Mouse (Mus musculus) lung, adult 2 months (tissue): ENCODE results near the gene Clec10a. TPM values are rescaled to one million over a fixed set of nuclear protein-coding genes. Genes with fewer than 3 reads are reported as not detected.
A peak's percentile ranks its signal among the peaks of the same experiment; 100 is the strongest.

Source experiments
- DNase-seq: peaks from one replicate; pipeline ENCODE4 v3.0.0; 2022
- H3K4me1 ChIP-seq: fragments of 200-500 bp; 2 replicates; pipeline ENCODE4 v1.6.1; 2011; ENCODE audit warnings: low read length; ENCODE audit not compliant: control insufficient read depth, insufficient read depth
- H3K4me3 ChIP-seq: fragments of 200-500 bp; replicated peaks from 2 replicates; pipeline ENCODE3; 2011; ENCODE audit warnings: low read depth, mild to moderate bottlenecking, control low read depth, low read length; ENCODE audit errors: extremely low read depth
- CTCF ChIP-seq: fragments of 200-500 bp; IDR thresholded peaks from 2 replicates; pipeline ENCODE4 v1.5.1; 2011; ENCODE audit warnings: mild to moderate bottlenecking, low read length, control low read depth; ENCODE audit not compliant: insufficient read depth
- POLR2A ChIP-seq: fragments of 200-500 bp; IDR thresholded peaks from 2 replicates; pipeline ENCODE4 v1.6.1; 2011; ENCODE audit warnings: low read depth, mild to moderate bottlenecking, control low read depth, low read length, borderline replicate concordance; ENCODE audit errors: extremely low read depth
- WGBS: fragments of 180-500 bp; shearing (Covaris S2); methylation state at CpG from one replicate; pipeline ENCODE4 v1.1.7; 2018; 5-methylcytosine and 5-hydroxymethylcytosine counted together
- polyA plus RNA-seq: library from polyadenylated mRNA; depleted of rRNA; stranded (reverse); fragments of >200 nt; gene quantifications from 2 replicates; pipeline ENCODE4 v1.2.3, GENCODE M21; 2012

The Clec10a gene
- polyA plus RNA-seq, 1 experiment: 4.2 TPM

DNA sequence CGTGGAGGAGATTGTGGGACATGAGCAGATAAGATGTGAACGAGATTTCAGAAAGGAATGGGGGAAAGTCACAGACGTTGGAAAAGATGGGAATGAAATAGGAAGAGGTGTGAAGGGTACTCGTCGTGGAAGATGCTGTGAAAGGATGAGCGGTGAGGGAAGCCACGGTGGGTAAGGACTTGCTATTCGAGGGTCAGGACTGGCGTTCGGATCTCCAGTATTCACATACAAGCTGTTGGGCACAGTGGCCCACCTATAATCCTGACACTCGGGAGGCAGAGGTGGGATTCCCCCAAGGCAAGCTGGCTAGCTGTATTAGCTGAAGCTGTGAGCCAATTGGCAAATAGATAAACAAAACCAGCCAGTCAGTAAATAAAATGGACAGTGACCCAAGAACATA is 22.8 kb downstream of the Clec10a start:
- DNase-seq: no peak
- WGBS: 71% methylated on average over 11 of the region's 11 CpGs
- TF ChIP-seq CTCF (no peak), POLR2A (no peak)
- Histone ChIP-seq H3K4me3 (no peak overlapping the region), H3K4me1 (no peaks in the 10 kb centered on the region)

DNA sequence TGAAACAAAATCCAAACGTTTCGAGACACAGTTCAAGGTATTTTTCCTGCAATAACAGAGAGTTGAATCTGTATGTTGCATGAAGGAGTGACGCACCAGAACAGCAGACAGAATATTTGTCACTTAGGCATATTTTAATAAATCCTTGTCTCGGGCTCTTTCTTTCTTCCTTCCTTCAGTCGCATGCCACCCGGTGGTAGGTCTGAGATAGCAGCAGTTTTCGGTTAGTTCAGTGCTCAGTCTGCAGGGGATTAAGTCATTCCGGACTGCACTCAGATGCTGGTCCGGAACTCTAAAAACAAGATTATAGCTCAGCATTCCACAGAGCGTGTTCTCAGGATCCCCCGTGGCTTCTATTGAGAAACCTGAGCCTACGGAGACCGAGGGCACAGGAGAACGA is 23.4 kb downstream of the Clec10a start:
- H3K4me1 ChIP-seq: no peaks in the 10 kb centered on the region
- 38% methylated on average over 14 of the region's 14 CpGs for WGBS
- TF ChIP-seq POLR2A: no peak
- peak; percentile 33; the same call in 1 of the 2 replicates for TF ChIP-seq CTCF
- no peak overlapping the region for H3K4me3 ChIP-seq
- no peak for DNase-seq

DNA sequence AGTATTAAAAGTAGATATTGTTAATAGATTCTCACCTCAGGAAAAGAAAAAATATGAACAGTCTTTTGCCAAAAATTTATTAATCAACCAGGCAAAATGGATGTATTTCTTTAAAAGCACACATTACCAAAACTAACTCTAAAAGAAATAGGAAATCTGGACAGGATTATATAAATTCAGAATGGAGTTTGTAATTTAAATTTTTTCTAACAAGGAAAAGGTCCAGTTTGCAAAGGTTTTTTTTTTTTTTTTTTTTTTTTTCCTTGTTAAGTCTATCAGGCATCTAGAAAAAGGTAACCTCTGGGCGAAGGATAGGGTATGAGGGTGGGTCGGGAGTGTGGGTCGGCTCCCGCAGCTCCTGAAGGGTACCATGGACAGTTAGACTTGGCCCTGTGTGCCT is 24.5 kb downstream of the Clec10a start:
- DNase-seq: no peak
- TF ChIP-seq CTCF (no peak), POLR2A (no peak)
- H3K4me1 ChIP-seq: no peaks in the 10 kb centered on the region
- WGBS: 89% methylated on average over 4 of the region's 4 CpGs
- H3K4me3 ChIP-seq: no peak overlapping the region

DNA sequence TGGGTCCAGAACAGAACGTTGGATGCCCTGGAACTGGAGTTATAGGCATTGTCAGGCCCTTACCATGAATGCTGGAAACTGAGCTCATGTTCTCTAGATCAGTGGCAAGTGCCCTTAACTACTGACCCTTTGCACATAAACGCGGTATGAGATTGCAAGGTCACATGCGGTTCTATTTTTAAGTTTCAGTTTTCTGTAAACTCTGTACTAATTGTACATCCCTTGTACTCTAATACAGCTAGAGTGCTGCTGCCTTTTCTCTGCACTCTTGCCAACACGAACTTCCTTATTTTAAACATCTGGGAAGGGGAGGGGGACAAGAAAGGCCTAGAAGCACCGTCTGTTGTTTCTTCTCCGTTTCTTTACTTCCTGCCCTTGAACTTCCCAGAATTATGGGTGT is 29.1 kb downstream of the Clec10a start:
- TF ChIP-seq CTCF (no peak), POLR2A (no peak)
- DNase-seq: no peak
- WGBS: 39% methylated on average over 7 of the region's 7 CpGs
- Histone ChIP-seq H3K4me3 (no peak overlapping the region), H3K4me1 (no peaks in the 10 kb centered on the region)

DNA sequence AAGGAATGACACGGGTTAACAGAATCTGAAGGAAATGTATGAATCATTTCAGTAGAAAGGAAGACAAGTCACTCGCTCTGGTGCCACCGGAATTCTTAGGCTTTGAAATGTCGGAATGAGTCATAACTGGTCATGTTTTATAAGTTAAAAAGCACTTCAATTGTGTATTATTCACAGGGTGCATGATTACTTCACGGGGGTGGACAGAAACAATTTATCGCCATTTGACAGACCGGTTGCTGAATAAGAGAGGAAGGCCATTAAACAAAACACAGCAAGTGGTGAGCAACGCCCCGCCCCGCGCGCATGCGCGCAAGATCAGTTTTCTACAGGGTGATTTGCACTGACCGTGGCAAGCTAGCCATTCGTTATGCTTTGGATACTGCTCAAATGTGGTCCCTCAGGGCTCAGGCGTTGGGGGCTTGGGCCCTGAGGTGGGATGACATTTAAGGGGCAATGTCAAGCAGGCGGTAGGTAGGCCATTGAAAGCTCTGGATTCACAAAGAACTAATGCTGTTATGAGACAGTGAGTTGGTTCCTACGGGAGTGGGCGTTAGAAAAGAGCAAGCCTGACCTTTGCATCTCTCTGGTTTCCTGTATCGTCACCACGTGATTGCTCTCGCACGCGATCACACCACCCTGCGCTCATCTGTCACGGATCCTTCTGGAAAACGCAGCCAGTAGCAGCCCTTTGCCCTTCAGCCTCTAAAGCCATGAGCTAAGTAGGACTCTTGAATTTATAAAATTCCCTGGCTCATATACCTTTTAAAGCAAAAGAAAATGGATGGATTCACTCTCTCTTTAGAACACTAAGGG is 33.5 kb downstream of the Clec10a start:
- peaks cover 8% of the 10 kb centered on the region for H3K4me1 ChIP-seq
- TF ChIP-seq POLR2A (no peak), CTCF (no peak)
- DNase-seq: no peak
- no peak overlapping the region for H3K4me3 ChIP-seq
- 71% methylated on average over 28 of the region's 28 CpGs for WGBS

DNA sequence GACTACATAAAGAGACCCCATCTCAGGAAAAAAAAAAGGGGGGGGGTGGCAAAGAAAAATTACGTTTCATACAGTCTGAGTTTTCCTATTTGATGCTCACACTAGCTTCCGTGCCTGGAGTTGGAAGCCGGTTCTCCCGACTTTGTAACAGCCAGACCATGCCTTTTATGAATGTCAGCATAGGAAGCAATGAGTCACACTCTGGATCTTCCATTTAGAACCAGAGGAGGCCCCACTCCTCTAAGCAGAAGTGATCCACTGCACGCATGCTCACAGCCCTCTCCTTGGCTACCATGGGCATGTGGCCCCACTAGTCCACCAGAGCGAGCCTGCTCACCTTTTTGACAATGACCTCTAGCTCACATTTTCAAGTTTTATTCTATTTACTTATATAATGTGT is 35.2 kb downstream of the Clec10a start:
- Histone ChIP-seq H3K4me3 (no peak overlapping the region), H3K4me1 (peaks cover 8% of the 10 kb centered on the region)
- WGBS: 76% methylated on average over 6 of the region's 6 CpGs
- TF ChIP-seq CTCF (no peak), POLR2A (no peak)
- no peak for DNase-seq

DNA sequence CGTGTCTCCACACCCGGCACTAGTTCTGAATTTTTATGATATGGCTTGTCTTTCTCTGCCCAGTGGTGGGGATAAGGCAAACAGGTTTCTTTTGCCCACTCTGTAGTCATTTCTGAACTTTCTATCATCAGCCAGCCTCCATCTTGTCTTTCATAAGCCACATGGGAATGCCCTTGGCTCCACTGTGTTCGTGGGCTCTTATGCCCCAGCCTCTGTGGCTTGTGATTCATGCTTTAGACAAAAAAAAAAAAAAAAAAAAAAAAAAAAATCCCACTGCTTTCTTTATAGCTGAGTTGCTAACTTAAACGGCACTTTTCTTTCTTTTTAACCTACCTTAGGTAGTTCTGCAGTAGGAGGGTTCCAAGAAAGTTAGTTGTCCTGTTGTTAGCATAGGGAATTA is 36.2 kb downstream of the Clec10a start:
- Histone ChIP-seq H3K4me3 (no peak overlapping the region), H3K4me1 (peaks cover 8% of the 10 kb centered on the region)
- 81% methylated on average over 4 of the region's 4 CpGs for WGBS
- no peak for DNase-seq
- TF ChIP-seq POLR2A: no peak
- TF ChIP-seq CTCF: no peak

DNA sequence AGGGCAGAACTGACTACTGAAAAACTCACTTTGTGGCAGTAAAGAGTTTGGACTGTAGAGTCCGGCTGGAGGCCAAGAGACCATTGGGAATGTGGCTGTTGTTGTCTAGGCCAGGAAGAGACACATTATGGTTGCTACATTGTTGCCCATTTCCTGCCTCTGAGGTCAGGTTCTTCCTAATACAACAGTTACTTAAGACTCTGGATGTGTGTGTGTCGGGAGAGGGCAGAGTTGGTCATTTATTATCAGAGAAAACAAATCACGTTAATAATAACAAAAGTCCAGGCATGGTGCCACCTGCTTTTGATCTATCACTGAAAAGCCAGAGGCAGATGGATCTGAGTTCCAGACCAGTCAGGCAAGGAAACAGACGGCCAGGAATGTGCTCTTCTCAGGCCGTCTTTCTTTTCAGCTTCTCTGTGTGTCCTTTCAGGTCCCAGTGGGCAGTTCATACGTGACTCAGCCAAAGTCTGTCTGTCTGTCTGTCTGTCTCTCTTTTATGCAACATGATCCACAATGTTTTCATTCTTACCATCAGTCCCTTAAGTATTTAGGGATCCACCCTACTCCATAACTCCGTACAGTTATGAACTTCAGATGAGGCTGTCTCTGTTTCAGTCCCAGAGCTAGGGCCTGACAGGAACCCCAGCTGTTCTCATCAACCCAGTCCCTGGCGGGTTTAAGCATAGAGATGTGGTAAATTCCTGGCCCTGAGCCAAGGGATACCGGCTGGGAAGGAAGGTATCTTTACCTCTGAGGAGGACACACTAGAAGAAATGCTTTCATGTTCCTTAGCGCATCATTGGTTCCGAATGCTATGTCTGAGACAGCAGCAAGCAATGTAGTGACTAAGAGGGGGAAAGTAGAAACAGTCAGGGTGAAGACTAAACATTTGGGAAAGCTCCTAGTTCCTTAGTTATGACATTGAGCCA is 37.6 kb downstream of the Clec10a start:
- Histone ChIP-seq H3K4me3 (no peak overlapping the region), H3K4me1 (peaks cover 8% of the 10 kb centered on the region)
- WGBS: 28% methylated on average over 11 of the region's 11 CpGs
- TF ChIP-seq POLR2A: no peak
- no peak for TF ChIP-seq CTCF
- no peak for DNase-seq

DNA sequence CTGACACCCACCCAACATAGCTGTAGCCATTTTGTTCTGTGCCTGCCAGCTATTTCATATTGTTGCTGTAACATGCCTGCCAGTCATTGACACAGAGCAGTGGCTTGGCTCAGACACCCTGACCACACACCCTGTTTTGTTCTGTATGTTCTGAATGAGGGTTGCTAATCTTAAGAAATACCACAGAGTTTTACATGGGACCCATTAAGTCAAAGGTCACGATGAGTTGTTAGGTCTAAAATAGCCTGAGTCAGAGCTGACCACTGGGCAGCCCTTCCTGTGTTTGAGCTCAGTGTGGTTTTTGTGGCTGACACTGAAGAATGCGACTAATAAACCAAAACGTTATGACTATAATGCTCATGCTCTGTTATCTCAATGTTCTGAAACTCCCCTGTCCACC is 42.3 kb downstream of the Clec10a start:
- no peak for TF ChIP-seq POLR2A
- no peak for TF ChIP-seq CTCF
- 67% methylated on average over 3 of the region's 3 CpGs for WGBS
- peaks cover 2% of the 10 kb centered on the region for H3K4me1 ChIP-seq
- H3K4me3 ChIP-seq: no peak overlapping the region
- no peak for DNase-seq
